Mouse (Mus musculus) pancreas, adult 10 weeks (tissue): ENCODE data around the gene Rrh. TPM values are rescaled to one million over a fixed set of nuclear protein-coding genes. Genes with fewer than 3 reads are reported as not detected.

Experiments used
- polyA plus RNA-seq: library from polyadenylated mRNA; stranded (reverse); fragments of 350-450 nt; fragmentation: Illumina TruSeq; extraction: RNeasy Lipid Tissue Mini Kit (QIAGEN cat#74804); gene quantifications from one replicate; pipeline ENCODE4 v1.2.3, GENCODE M21; 2015; ENCODE audit warnings: low read depth, low replicate concordance; ENCODE audit not compliant: insufficient read depth

The Rrh gene
- not detected for polyA plus RNA-seq

DNA sequence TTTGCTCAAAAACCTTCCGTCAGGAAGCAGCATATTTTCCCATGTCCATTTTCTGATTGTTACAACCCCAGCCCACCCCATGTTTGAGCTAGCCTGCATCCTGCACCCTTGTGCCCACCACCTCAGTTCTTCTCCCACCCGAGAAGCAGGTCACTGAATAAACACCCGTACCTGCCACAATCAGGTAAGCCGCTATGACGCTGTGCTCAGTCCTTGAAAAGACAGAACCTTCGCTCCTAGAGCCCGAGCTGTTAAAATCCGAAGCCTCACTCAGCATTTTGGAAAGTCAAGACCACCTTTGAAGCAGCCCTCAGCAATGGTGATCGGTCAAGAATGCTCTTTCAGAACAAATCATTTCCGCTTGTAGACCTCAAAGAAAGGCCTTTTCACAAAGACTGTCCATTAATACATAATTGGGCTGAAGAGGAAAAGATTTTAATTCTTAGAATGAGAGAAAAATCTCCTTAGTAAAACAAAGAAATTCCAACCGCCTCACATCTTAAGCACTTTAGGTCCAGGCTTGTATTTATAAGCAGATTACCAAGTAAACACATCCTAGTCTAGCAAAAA is at the start of gene Rrh:
TSS of gene Rrh (minus strand) at position 382 of the 570 bp plus-strand sequence.

DNA sequence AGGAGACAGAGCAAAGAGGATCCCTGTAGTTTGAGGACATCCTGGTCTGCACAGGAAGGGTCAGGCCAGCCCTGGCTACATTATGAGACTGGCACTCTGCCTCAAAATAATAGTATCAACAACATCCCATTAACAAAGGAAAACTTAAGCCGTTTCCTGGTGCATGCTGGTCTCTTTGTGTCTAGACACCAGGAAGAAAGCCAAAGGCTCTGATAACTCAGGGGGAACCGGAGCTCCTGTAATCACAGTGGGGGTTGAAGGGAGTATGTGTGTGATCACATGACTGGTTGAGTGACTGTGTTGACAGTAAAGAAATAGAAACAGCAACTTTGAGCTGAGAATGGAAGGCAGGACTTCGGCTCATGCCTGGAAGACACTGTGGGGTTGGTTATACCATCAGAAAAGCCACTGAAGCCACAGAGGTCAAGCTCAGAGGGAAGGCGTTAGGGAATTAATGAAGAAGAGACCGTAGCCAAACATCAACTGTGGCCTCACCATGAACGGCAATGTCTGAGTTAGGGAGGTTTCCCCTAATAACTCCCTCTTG is 13.1 kb upstream of the Rrh start, which contains the start of gene Cfi:
TSS of gene Cfi (plus strand) at position 497 of the 547 bp plus-strand sequence.

DNA sequence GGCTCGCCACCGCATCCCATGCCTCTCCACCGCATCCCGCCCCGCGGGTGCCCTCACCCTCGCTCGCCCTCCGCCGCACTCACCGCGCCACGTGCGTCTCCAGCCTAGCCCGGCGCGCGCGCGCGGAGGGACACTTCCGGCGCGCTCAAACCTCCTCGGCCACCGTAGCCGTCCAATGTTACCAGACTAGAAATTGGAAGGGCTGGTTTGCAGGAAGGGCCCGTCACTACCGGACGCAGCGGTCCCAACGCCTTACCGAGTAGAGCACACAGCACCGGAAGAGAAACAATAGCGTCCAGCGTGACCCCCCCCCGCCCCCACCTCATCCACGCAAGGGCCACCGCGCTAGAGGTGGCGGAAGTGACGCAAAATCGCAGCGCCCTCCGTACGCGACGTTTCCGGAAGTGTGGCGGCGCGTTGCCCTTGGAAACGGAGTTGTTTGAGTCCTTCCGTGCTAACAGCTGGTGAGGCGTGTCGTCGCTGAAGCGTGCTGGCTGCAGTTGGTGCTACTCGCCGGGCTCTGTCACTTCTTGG is 8.7 kb upstream of the Rrh start, which contains the start of gene Gar1:
TSS of gene Gar1 (minus strand) at position 362 of the 534 bp plus-strand sequence.

DNA sequence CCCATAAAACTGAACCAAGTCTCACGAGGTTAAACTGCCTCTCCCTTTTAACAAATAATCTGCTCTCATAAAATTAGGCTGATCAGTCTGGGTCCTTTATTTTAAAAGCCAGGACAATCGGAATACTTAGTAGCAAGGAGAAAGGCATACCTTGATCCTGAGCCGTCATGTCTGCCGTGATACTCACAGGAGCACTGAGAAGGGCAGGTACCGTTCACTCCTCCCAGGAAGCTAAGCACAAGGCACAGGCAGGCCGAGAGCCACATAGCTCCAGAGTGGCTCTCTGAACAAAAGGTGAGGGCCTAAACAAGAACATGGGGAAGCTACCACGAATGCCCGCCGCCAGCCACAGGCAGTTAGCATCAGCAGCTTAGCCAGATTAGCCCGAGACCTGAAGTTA is 18.6 kb downstream of the Rrh start, which contains the start of gene Lrit3:
TSS of gene Lrit3 (minus strand) at position 266 of the 400 bp plus-strand sequence.

DNA sequence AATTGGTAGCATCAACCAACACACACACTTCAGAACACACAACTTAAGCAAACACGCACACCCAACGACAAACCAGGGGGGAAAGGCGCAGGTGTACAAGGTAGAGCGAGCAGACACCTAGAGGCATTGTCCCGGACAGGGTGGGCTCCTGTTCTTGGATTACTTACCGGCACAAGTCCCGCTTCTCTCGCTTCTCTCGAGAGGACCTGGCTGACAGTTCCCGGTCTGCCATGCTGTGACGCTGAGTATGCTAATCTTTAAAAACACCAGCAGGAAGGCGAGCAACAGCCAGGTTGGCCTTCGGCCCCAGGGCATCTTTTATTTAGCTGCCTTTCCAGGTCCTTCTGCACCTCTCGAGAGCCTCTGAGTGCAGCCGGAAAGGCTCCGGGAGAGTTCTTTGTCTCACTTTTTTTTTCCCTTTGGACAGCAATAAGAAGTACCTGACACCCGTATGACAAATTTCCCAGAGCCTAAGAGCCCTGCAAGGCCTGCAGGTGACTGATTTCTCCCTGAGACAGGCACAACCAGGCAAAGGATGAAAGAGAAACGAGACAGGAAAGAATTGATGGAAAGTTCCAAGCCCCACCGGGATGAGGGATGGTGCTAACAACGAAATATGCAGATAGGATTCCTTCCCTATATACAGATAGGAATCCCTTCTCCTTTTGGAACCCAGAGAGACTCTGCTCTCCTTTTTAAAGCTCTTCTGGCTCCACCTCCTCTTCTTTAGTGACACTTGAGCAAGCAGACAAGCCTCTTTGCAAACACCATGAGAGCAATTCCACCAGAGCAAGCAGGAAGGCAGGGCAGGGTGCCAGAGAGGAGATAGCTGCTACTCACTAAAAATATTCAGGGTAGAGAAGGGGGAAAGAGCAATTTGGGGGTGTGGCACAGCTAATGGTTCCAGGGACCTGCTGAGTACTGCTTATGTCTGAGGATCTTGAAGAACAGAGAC is 67.5 kb downstream of the Rrh start, which contains the start of gene Egf:
TSS of gene Egf (minus strand) at position 667 of the 955 bp plus-strand sequence.

Other genes with a start within 250 kb of the Rrh start
- gene Egf, start 67.3 kb downstream of the Rrh start, polyA plus RNA-seq, result 5.6 TPM
- gene Lrit3, start 18.6 kb downstream of the Rrh start, polyA plus RNA-seq, result not detected
- gene Gar1, start 8.8 kb upstream of the Rrh start, polyA plus RNA-seq, result 6.6 TPM
- gene Cfi, start 13.3 kb upstream of the Rrh start, polyA plus RNA-seq, result not detected
- 7.7 TPM for gene Pla2g12a, start 56.0 kb upstream of the Rrh start, polyA plus RNA-seq
- gene Casp6, start 78.8 kb upstream of the Rrh start, polyA plus RNA-seq, result 5.1 TPM
- 6.4 TPM for gene Mcub, start 147.6 kb upstream of the Rrh start, polyA plus RNA-seq
- 15.6 TPM for gene Sec24b, start 239.0 kb upstream of the Rrh start, polyA plus RNA-seq